Mouse (Mus musculus): Measurements from ENCODE around the gene Notch4.

GRCm38 (mm10) chr17:34564796-34565195, 728 bp downstream of the Notch4 start:
- TF ChIP-seq CTCF (IDR thresholded peaks at IDR 0.05; ENCODE audit: borderline replicate concordance, extremely low read depth, insufficient read depth, insufficient read length), result no peak
- no peak for TF ChIP-seq POLR2A (IDR thresholded peaks at IDR 0.05; ENCODE audit: borderline replicate concordance, extremely low read depth, insufficient read depth, insufficient read length, poor library complexity, severe bottlenecking)

Measured in brain, embryonic 14.5 days (tissue).